Mouse (Mus musculus): ENCODE data around the gene Med18. TPM values are rescaled to one million over a fixed set of nuclear protein-coding genes. Genes with fewer than 3 reads are reported as not detected.

Med18 gene
- total and polyA plus RNA-seq, 3 experiments, result 13.4 to 32.9 TPM; not detected in 1

DNA sequence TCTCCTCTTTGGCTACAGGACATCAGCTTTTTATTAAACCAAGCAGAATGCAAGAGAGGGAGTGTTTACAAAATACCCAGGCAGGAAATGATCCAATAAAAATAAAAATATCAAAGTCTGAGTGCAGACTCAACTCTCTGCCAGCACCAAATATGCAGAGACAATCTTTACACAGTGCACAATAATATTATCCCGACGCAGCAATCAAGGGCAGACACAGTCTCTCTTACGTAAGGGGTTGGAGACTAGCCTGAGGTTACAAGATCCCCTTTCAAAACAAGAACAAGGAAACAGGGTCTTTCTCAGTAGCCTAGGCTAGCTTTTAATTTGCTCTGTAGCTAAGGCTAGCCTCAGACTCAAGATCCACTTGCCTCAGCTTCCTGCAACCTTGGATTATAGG, 24.8 kb upstream of the Med18 start:
- Histone ChIP-seq H3K4me3 (ENCODE audit: control insufficient read depth in 1 of 2, insufficient read depth in 1 of 2, low read depth in 2 of 2, low read length in 2 of 2) (no peak overlapping the region), H3K79me2 (ENCODE audit: control insufficient read depth, insufficient read depth, low read length, poor library complexity) (no peaks in the 10 kb centered on the region), H3K9ac (ENCODE audit: control insufficient read depth, low read depth, low read length, poor library complexity, severe bottlenecking) (no peak overlapping the region), H3K36me3 (ENCODE audit: control insufficient read depth in 1 of 2, insufficient read depth in 2 of 2, low read length in 2 of 2) (0 out of 4 replicates have a peak, but pooled peaks cover 0 to 3% of the 10 kb centered on the region in 2 experiments), H3K4me1 (ENCODE audit: control insufficient read depth in 1 of 2, insufficient read depth in 2 of 2, low read length in 2 of 2) (no peaks in the 10 kb centered on the region), H3K27ac (ENCODE audit: control insufficient read depth, low read depth, low read length) (no peak overlapping the region), H3K27me3 (ENCODE audit: control insufficient read depth in 1 of 2, insufficient read depth in 2 of 2, low read length in 2 of 2) (no peaks in the 10 kb centered on the region), H3K9me3 (replicated peaks; ENCODE audit: insufficient read depth, low read length) (no peaks in the 10 kb centered on the region)
- DNase-seq (ENCODE audit: low read depth, low spot score), result no peak
- no peak for TF ChIP-seq MXI1 (IDR thresholded peaks at IDR 0.05; ENCODE audit: low read depth, low read length)
- no peak for TF ChIP-seq MYC (IDR thresholded peaks at IDR 0.05; ENCODE audit: low read depth, low read length)

DNA sequence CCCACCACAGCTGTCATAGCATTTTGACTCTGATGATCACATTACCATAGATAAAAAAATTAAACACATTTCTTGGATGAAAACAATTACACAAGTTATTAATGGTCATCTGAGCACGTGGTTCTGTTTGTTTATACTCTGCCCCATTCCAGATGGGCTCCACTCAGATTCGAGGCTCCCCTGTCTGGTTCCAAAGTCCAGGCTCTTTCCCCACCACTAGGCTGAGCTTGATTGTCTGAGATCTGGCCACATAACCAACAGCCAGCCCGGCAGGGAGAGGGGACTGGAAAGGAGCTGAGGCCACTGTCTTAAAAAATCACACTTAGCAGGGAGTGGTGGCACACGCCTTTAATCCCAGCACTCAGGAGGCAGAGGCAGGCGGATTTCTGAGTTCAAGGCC, 21.1 kb upstream of the Med18 start:
- H3K4me1 ChIP-seq (ENCODE audit: control insufficient read depth in 1 of 2, insufficient read depth in 2 of 2, low read length in 2 of 2), result no peaks in the 10 kb centered on the region
- H3K27me3 ChIP-seq (ENCODE audit: control insufficient read depth in 1 of 2, insufficient read depth in 2 of 2, low read length in 2 of 2), result no peaks in the 10 kb centered on the region
- H3K4me3 ChIP-seq (ENCODE audit: control insufficient read depth in 1 of 2, insufficient read depth in 1 of 2, low read depth in 2 of 2, low read length in 2 of 2), result no peak overlapping the region
- no peak for DNase-seq (ENCODE audit: low read depth, low spot score)
- no peak overlapping the region for H3K27ac ChIP-seq (ENCODE audit: control insufficient read depth, low read depth, low read length)
- TF ChIP-seq MYB (IDR thresholded peaks at IDR 0.05; ENCODE audit: low read depth, low read length), result no peak
- TF ChIP-seq BHLHE40 (IDR thresholded peaks at IDR 0.05; ENCODE audit: borderline replicate concordance, low read depth, low read length), result no peak
- TF ChIP-seq MAFK (IDR thresholded peaks at IDR 0.05; ENCODE audit: borderline replicate concordance, low read depth, low read length), result no peak
- no peak for TF ChIP-seq HCFC1 (IDR thresholded peaks at IDR 0.05; ENCODE audit: low read depth, low read length)
- no peak for TF ChIP-seq TCF12 (IDR thresholded peaks at IDR 0.05; ENCODE audit: low read depth, low read length)
- no peak for TF ChIP-seq ZKSCAN1 (IDR thresholded peaks at IDR 0.05; ENCODE audit: low read depth, low read length)
- no peak overlapping the region for H3K9ac ChIP-seq (ENCODE audit: control insufficient read depth, low read depth, low read length, poor library complexity, severe bottlenecking)
- H3K79me2 ChIP-seq (ENCODE audit: control insufficient read depth, insufficient read depth, low read length, poor library complexity), result no peaks in the 10 kb centered on the region
- no peaks in the 10 kb centered on the region for H3K9me3 ChIP-seq (replicated peaks; ENCODE audit: insufficient read depth, low read length)
- H3K36me3 ChIP-seq (ENCODE audit: control insufficient read depth in 1 of 2, insufficient read depth in 2 of 2, low read length in 2 of 2), result no peaks in the 10 kb centered on the region

DNA sequence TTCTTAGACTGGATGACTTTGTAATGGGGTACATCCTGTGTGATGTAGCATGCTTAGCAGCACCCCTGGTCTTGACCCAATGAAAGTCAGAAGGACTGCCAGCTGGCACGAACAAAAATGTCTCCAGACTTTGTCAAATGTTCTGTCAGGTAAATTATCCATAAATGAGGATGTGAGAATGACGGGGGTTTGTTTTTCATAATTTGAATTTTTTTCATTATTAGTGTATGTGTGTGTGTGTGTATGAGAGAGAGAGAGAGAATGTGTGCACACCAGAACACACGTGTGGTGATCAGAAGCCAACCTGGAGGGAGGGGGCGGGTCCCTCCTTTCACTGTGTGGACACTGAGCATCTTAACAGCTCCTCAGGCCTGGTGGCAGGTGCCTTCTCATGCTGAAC, 20.5 kb upstream of the Med18 start:
- H3K4me1 ChIP-seq (ENCODE audit: control insufficient read depth in 1 of 2, insufficient read depth in 2 of 2, low read length in 2 of 2), result no peaks in the 10 kb centered on the region
- no peak overlapping the region for H3K4me3 ChIP-seq (ENCODE audit: control insufficient read depth in 1 of 2, insufficient read depth in 1 of 2, low read depth in 2 of 2, low read length in 2 of 2)
- TF ChIP-seq MAZ (IDR thresholded peaks at IDR 0.05; ENCODE audit: low read depth, low read length) (no peak), UBTF (IDR thresholded peaks at IDR 0.05; ENCODE audit: borderline replicate concordance, insufficient read depth, low read depth, low read length) (no peak), CHD2 (IDR thresholded peaks at IDR 0.05; ENCODE audit: low read length) (no peak), GATA1 (IDR thresholded peaks at IDR 0.05; ENCODE audit: low read depth, low read length) (no peak), RCOR1 (IDR thresholded peaks at IDR 0.05; ENCODE audit: low read depth, low read length) (no peak), ETS1 (IDR thresholded peaks at IDR 0.05; ENCODE audit: low read depth, low read length) (no peak), ELF1 (IDR thresholded peaks at IDR 0.05; ENCODE audit: low read depth, low read length) (no peak), USF2 (IDR thresholded peaks at IDR 0.05; ENCODE audit: borderline replicate concordance in 1 of 2, insufficient read depth in 1 of 2, low read depth in 1 of 2, low read length in 2 of 2) (no peak), HCFC1 (IDR thresholded peaks at IDR 0.05; ENCODE audit: low read depth, low read length) (no peak), ZNF384 (IDR thresholded peaks at IDR 0.05; ENCODE audit: low read depth, low read length) (no peak), POLR2A (IDR thresholded peaks at IDR 0.05; ENCODE audit: control insufficient read depth in 1 of 2, insufficient read depth in 1 of 2, low read depth in 1 of 2, low read length in 2 of 2, poor library complexity in 1 of 2) (no peak), CTCF (IDR thresholded peaks at IDR 0.05 in 2 of 3, conservative IDR thresholded peaks at IDR 0.05 in 1 of 3; ENCODE audit: control insufficient read depth in 1 of 3, insufficient read depth in 1 of 3, low read depth in 2 of 3, low read length in 3 of 3, poor library complexity in 1 of 3, severe bottlenecking in 1 of 3) (no peak), BHLHE40 (IDR thresholded peaks at IDR 0.05; ENCODE audit: borderline replicate concordance, low read depth, low read length) (no peak), MEF2A (IDR thresholded peaks at IDR 0.05; ENCODE audit: extremely low read depth, insufficient replicate concordance, low read depth, low read length, poor library complexity, severe bottlenecking) (no peak), SMC3 (IDR thresholded peaks at IDR 0.05; ENCODE audit: low read depth, low read length) (no peak), ZMIZ1 (IDR thresholded peaks at IDR 0.05; ENCODE audit: low read depth, low read length) (no peak)
- no peaks in the 10 kb centered on the region for H3K79me2 ChIP-seq (ENCODE audit: control insufficient read depth, insufficient read depth, low read length, poor library complexity)
- no peaks in the 10 kb centered on the region for H3K9me3 ChIP-seq (replicated peaks; ENCODE audit: insufficient read depth, low read length)
- H3K9ac ChIP-seq (ENCODE audit: control insufficient read depth, low read depth, low read length, poor library complexity, severe bottlenecking), result no peak overlapping the region
- no peak overlapping the region for H3K27ac ChIP-seq (ENCODE audit: control insufficient read depth, low read depth, low read length)
- no peaks in the 10 kb centered on the region for H3K27me3 ChIP-seq (ENCODE audit: control insufficient read depth in 1 of 2, insufficient read depth in 2 of 2, low read length in 2 of 2)
- no peaks in the 10 kb centered on the region for H3K36me3 ChIP-seq (ENCODE audit: control insufficient read depth in 1 of 2, insufficient read depth in 2 of 2, low read length in 2 of 2)
- DNase-seq (ENCODE audit: low read depth, low spot score), result no peak
